Mouse (Mus musculus): ENCODE results near the gene Sap18b.

- TF ChIP-seq CHD2 (IDR thresholded peaks at IDR 0.05; ENCODE audit: low read depth, low read length) (no peak), ZC3H11A (IDR thresholded peaks at IDR 0.05; ENCODE audit: borderline replicate concordance, low read depth, low read length) (no peak), MAFK (IDR thresholded peaks at IDR 0.05; ENCODE audit: insufficient read depth, low read depth, low read length) (no peak), ZNF384 (IDR thresholded peaks at IDR 0.05; ENCODE audit: low read depth, low read length) (no peak), HCFC1 (IDR thresholded peaks at IDR 0.05; ENCODE audit: borderline replicate concordance, insufficient read depth, low read length) (no peak)
These were observed 19.9 kb downstream of the Sap18b start for GRCm38 (mm10) chr8:95845026-95845425.

Data from ES-E14 (cell line).